Mouse (Mus musculus) G1E (cell line): ENCODE data around the gene Calhm5.

Experiments
- CTCF ChIP-seq: IDR thresholded peaks from 2 replicates; pipeline ENCODE4 v1.5.1; 2012; ENCODE audit warnings: low read depth, low read length, inconsistent platforms, mixed read lengths
- GATA1 ChIP-seq: IDR thresholded peaks from 2 replicates; pipeline ENCODE4 v1.6.1; 2012; ENCODE audit warnings: borderline replicate concordance, low read length, inconsistent platforms, mixed read lengths
- GATA2 ChIP-seq: IDR thresholded peaks from 2 replicates; pipeline ENCODE4 v1.6.1; 2012; ENCODE audit warnings: low read depth, low read length, inconsistent platforms, borderline replicate concordance
- TAL1 ChIP-seq: conservative IDR thresholded peaks from 2 replicates; pipeline ENCODE4 v1.6.1; 2012; ENCODE audit warnings: low read depth, low read length, inconsistent platforms, mixed read lengths

GRCm38 (mm10) chr10:34088515-34088914, 7.8 kb downstream of the Calhm5 start:
- TF ChIP-seq CTCF = no peak
- TF ChIP-seq GATA1 = no peak
- no peak for TF ChIP-seq GATA2
- no peak for TF ChIP-seq TAL1
